Mouse (Mus musculus) cerebral cortex, adult 2 months (tissue): ENCODE measurements around the gene Gsta2.

Experiments
- WGBS: fragments of 180-500 bp; shearing (Covaris S2); methylation state at CpG from one replicate; pipeline ENCODE4 v1.1.7; 2018; 5-methylcytosine and 5-hydroxymethylcytosine counted together

Gene Gsta2

GRCm38 (mm10) chr9:78355611-78356010, at the start of gene Gsta2:
Gene Gsta2 (minus strand): TSS chr9:78355788.
- 88% methylated on average over 8 of the region's 8 CpGs for whole genome bisulfite sequencing

DNA sequence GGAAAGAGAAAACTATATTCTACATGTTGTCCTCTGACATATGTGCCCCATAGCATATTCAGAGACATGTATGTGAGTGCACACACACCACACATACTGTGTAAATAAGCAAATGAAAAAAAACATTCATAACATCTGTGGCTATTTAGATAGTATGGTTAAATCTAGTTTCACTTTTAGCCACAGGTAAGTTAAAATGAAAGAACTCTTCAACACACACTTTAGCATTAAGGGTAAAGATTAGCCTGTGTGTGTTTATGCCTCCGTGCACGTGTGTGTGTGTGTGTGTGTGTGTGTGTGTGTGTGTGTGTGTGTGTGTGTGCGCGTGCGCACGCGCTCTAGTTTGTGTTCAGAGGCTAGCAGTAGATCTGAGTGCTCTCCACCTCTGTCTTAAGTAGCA, 46.0 kb upstream of the Gsta2 start:
- 92% methylated on average over 7 of the region's 7 CpGs for WGBS

GRCm38 (mm10) chr9:78400570-78400969, 45.0 kb upstream of the Gsta2 start:
- 82% methylated on average over 5 of the region's 5 CpGs for WGBS

- WGBS, result 58% methylated on average over 9 of the region's 9 CpGs
These were observed 40.9 kb upstream of the Gsta2 start for GRCm38 (mm10) chr9:78396517-78396916.

DNA sequence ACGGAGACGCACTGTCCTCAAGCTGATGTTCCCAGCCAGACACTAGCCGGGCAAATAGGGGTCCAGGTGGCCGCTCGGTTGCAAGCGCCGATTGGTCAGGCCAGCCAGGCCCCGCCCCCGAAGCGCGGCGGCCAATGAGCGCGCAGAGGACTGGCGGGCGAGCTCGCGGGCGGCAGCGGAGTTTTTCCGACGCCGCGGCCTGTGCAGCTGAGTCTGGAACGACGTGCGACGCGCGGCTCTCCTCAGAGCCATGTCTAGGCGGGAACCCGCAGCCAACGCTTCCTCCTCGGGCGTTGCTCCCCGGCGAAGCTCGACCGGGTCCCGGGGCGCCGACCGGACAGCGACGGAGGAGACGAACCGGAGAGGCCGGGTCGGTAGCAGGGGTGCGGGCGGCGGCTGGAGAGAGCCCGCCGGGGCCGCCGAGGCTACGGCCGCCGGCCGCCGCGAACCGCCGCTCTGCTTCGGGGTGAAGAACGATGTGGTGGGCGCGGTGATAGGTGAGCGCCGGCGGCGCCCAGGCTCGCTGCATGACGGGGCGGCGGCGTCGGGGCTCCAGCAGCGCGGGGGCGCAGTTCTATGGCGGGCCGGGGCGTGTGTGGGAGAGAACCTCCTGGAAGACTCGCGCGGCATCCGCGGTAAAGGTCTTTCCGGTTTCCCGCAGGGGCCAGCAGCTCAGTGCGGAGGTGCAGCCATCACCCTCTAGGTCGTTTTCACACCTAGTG, 40.2 kb upstream of the Gsta2 start, which contains the start of gene Ddx43:
TSS of gene Ddx43 (plus strand) at position 148 of the 722 bp plus-strand sequence.
- 5% methylated on average over 89 of the region's 93 CpGs for WGBS

GRCm38 (mm10) chr9:78395244-78395629, 39.6 kb upstream of the Gsta2 start:
- WGBS, result 40% methylated on average over 11 of the region's 11 CpGs

GRCm38 (mm10) chr9:78394602-78395001, 39.0 kb upstream of the Gsta2 start:
- WGBS, result 60% methylated on average over 7 of the region's 7 CpGs

- 93% methylated on average over 10 of the region's 10 CpGs for WGBS
These were observed 38.2 kb upstream of the Gsta2 start for GRCm38 (mm10) chr9:78393741-78394140.

GRCm38 (mm10) chr9:78389981-78390380, 34.4 kb upstream of the Gsta2 start:
- 52% methylated on average over 5 of the region's 5 CpGs for WGBS

DNA sequence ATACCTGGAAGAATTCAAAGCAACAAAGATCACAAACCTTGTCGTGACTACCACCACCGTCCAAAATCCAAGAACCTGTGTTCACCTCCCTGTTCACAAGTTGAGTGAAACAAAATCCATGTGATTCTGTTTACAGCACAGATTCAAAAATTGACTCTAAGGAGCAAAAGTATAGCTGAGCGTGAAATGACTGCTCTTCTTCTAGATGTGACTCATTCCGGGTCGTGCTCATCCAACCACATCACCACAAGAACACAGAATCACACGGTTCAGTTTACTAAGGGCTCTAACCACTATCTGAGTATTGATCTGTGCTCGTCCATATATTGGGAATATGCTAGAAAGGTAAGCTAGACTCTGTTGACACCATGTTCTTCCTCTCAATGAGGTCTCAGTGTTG, 31.4 kb upstream of the Gsta2 start:
- WGBS, result 90% methylated on average over 7 of the region's 7 CpGs

DNA sequence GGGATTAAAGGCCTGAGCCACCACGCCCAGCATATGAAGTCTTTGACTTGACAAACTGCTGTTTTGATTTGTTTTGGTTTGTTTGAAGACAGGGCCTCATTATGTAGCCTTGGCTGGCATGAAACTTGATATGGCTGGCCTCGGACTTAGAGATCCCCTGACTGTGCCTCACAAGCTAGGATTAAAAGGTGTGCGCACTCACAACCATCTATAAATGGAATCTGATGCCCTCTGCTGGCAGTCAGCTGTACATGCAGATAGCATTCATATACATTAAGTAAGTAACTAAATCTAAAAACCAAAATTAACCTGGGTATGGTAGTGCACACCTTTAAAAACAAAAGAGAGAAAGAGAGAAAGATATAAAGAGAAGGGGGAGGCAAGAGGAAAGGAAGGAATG, 30.3 kb upstream of the Gsta2 start:
- WGBS, result 55% methylated on average over 3 of the region's 3 CpGs

- 6% methylated on average over 23 of the region's 23 CpGs for WGBS
These were observed 22.7 kb upstream of the Gsta2 start, which contains the start of gene Ooep for GRCm38 (mm10) chr9:78378113-78378785. Gene Ooep (minus strand): TSS chr9:78378725.

- WGBS, result 39% methylated on average over 8 of the region's 8 CpGs
These were observed 22.0 kb upstream of the Gsta2 start for GRCm38 (mm10) chr9:78377546-78377945.

DNA sequence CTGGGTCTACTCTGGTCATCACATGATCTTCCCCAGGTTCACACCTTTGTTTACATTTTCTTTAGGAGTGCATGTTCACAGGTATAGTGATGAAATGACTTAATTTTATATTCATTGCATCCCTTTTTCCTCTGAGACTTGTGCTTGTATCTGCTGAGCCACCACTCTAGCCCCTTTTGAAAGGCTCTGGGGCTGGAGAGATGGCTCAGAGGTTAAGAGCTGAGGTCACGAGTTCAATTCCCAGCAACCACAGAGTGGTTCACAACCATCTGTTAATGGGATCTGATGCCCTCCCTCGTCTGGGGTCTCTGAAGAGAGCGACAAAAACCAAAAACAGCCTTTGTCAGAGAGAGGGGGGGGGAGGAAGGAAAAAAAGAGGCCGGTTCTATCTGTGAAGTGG, 19.9 kb upstream of the Gsta2 start:
- WGBS, result 88% methylated on average over 4 of the region's 4 CpGs

GRCm38 (mm10) chr9:78374885-78375389, 19.3 kb upstream of the Gsta2 start:
- whole genome bisulfite sequencing, result 74% methylated on average over 1 of the region's 1 CpGs

DNA sequence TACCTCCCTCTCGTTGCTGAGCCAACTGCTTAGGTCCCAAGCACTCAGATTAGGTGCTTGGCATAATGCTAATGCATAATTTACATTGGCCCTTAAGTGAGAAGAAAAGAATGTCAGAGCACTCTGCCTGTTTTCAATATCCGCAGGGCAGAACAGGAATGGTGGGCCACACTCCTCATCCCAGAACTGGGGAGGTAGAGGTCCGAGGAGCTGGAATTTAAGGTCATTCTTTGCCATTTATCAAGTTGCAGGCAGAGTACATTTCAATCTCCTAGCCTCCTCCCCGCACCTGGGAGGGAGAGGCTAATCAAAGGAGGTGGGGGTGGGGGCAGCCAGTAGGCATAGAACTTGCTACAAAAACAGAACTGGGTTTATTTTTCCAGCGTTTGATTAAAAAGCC, 18.8 kb upstream of the Gsta2 start:
- WGBS, result 75% methylated on average over 5 of the region's 5 CpGs

DNA sequence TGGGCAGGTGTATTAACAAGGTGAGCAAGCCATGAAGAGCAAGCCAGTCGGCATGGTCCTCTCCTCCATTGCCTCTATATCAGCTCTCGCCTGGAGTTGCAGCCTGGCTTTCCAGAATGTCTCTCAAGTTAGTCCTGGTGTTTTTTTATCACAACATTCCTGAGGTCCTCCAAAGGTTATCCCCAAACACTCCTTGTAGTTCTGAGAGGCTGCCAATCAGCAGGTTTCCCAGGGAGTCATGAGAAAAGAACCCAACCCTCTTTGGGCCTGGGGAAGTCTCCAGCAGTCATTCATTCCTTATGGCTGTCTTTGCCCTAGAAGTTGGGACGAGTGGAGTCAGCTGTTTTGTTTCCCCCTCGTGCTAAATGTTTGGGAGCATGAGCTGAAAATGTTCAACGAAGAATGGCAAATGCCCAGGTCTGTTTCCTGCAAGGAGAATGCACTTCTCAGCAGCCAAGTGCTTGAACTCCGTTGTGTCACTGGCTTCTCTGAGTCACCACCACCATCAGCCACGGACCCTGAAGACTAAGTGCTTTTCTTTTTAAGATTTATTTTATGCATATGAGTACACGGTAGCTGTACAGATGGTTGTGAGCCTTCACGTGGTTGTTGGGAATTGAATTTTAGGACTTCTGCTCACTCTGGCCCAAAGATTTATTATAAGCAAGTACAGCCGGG, 17.4 kb upstream of the Gsta2 start:
- WGBS, result 71% methylated on average over 10 of the region's 10 CpGs

- WGBS, result 94% methylated on average over 3 of the region's 3 CpGs
These were observed 15.9 kb upstream of the Gsta2 start for GRCm38 (mm10) chr9:78371441-78371840.

GRCm38 (mm10) chr9:78369786-78370185, 14.2 kb upstream of the Gsta2 start:
- 95% methylated on average over 7 of the region's 7 CpGs for WGBS

DNA sequence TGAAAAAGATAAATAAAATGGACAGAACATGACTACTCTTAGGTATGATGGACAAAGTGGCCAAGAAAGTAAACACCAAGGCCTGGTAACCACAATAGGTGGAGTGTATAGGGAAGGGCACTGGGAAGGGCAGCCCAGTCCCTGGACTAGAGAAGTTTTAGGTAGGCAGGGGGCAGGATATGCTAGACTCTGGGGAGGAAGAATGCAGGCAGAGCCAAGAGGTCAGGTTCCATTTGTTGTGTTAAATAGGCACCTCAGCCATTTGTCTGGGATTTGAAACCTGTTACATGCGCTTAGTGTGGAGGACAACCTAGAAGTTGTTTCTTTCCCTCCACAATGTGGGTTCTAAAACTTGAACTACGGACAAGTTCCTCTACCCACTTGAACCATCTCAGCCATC, 13.8 kb upstream of the Gsta2 start:
- 98% methylated on average over 2 of the region's 2 CpGs for WGBS

GRCm38 (mm10) chr9:78368671-78369293, 13.2 kb upstream of the Gsta2 start:
- WGBS, result 72% methylated on average over 3 of the region's 3 CpGs

GRCm38 (mm10) chr9:78367959-78368358, 12.4 kb upstream of the Gsta2 start, which contains the start of gene Dppa5a:
Gene Dppa5a (minus strand): TSS chr9:78368177.
- WGBS, result 93% methylated on average over 16 of the region's 16 CpGs
